Mouse (Mus musculus): Measurements from ENCODE around the gene Elmo2. TPM values are rescaled to one million over a fixed set of nuclear protein-coding genes. Genes with fewer than 3 reads are reported as not detected.

Gene Elmo2
- polyA plus RNA-seq (2012; ENCODE audit: low replicate concordance) = 4.7 and 25.3 TPM in 2 replicates

GRCm38 (mm10) chr2:165326304-165327190, at the start of gene Elmo2:
Gene Elmo2 (minus strand): TSS chr2:165326479.

GRCm38 (mm10) chr2:165368496-165368895, 42.2 kb upstream of the Elmo2 start, which contains the start of gene Zfp663:
Gene Zfp663 (minus strand): TSS chr2:165368729.

GRCm38 (mm10) chr2:165287202-165287984, 38.9 kb downstream of the Elmo2 start, which contains the start of gene Slc35c2:
Gene Slc35c2 (minus strand): TSS chr2:165287869.

Other genes starting within 250 kb of the Elmo2 start
- not detected in 2 replicates for gene 1700025C18Rik, start 235.7 kb downstream of the Elmo2 start, polyA plus RNA-seq (2012; ENCODE audit: low replicate concordance)
- 0.24 and 0.25 TPM in 2 replicates for gene Cdh22, start 91.6 kb downstream of the Elmo2 start, polyA plus RNA-seq (2012; ENCODE audit: low replicate concordance)
- 73.8 and 106 TPM in 2 replicates for gene Slc35c2, start 38.6 kb downstream of the Elmo2 start, polyA plus RNA-seq (2012; ENCODE audit: low replicate concordance)
- gene Zfp663, start 42.2 kb upstream of the Elmo2 start, polyA plus RNA-seq (2012; ENCODE audit: low replicate concordance) = not detected in 2 replicates
- gene Zfp334, start 61.8 kb upstream of the Elmo2 start, polyA plus RNA-seq (2012; ENCODE audit: low replicate concordance) = 0.03 TPM in 1 of 2 replicates, not detected in the other
- 0.34 and 0.46 TPM in 2 replicates for gene Ocstamp, start 73.9 kb upstream of the Elmo2 start, polyA plus RNA-seq (2012; ENCODE audit: low replicate concordance)
- gene Slc13a3, start 146.8 kb upstream of the Elmo2 start, polyA plus RNA-seq (2012; ENCODE audit: low replicate concordance) = 0.80 and 1.4 TPM in 2 replicates
- gene Trp53rka, start 166.8 kb upstream of the Elmo2 start, polyA plus RNA-seq (2012; ENCODE audit: low replicate concordance) = 7.2 and 33.4 TPM in 2 replicates
- 0.05 TPM in 1 of 2 replicates, not detected in the other for gene Slc2a10, start 177.3 kb upstream of the Elmo2 start, polyA plus RNA-seq (2012; ENCODE audit: low replicate concordance)